Mouse (Mus musculus): Measurements from ENCODE around the gene Psg16.

DNA sequence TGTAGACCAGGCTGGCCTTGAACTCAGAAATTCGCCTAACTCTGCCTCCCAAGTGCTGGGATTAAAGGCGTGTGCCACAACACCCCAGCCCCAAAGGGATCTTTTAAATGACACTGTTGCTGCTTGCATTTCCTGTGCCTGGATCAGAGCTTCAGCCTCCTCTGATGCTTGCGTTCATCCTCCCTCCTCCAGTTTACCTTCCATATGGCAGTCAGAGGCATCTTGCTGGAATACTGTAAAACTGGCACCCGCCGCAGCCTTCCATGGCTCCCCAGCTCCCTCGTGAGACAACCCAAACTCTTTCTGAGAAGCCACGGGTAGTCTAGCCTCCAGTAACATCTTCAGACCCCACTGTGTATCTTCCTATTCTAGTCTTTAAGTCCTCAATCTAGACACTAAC, 44.9 kb upstream of the Psg16 start:
- TF ChIP-seq TAL1 (IDR thresholded peaks at IDR 0.05; ENCODE audit: low read length) (no peak), GATA1 (IDR thresholded peaks at IDR 0.05; ENCODE audit: low read length) (no peak)
